Mouse (Mus musculus) ES-Bruce4 (cell line): ENCODE results near the gene Brms1.

Experiments
- CTCF ChIP-seq: IDR thresholded peaks from one replicate; pipeline ENCODE4 v1.8.1; 2011; ENCODE audit warnings: low read depth, low read length
- EP300 ChIP-seq: IDR thresholded peaks from 2 replicates; pipeline ENCODE4 v1.6.1; 2011; ENCODE audit warnings: low read depth, low read length; ENCODE audit not compliant: insufficient read depth

GRCm38 (mm10) chr19:5067040-5067799 is 26.1 kb downstream of the Brms1 start:
- TF ChIP-seq CTCF (no peak), EP300 (no peak)
